Mouse (Mus musculus) bone marrow macrophage, adult 2 months (primary cell): ENCODE measurements around the gene Rfc5.

ENCODE experiments used
- CTCF ChIP-seq: IDR thresholded peaks from 2 replicates; pipeline ENCODE4 v1.5.1; 2012; ENCODE audit warnings: low read depth, mild to moderate bottlenecking, low read length, moderate library complexity
- POLR2A ChIP-seq: IDR thresholded peaks from 2 replicates; pipeline ENCODE4 v1.6.1; 2012; ENCODE audit warnings: mild to moderate bottlenecking, low read depth, low read length, borderline replicate concordance

GRCm38 (mm10) chr5:117341896-117342295 is 47.0 kb downstream of the Rfc5 start:
- TF ChIP-seq CTCF (no peak), POLR2A (no peak)
